Mouse (Mus musculus): ENCODE measurements around the gene Apob. TPM values are rescaled to one million over a fixed set of nuclear protein-coding genes. Genes with fewer than 3 reads are reported as not detected.

Gene Apob
- total and polyA plus RNA-seq, 3 experiments, result 0.08 TPM; not detected in 2

DNA sequence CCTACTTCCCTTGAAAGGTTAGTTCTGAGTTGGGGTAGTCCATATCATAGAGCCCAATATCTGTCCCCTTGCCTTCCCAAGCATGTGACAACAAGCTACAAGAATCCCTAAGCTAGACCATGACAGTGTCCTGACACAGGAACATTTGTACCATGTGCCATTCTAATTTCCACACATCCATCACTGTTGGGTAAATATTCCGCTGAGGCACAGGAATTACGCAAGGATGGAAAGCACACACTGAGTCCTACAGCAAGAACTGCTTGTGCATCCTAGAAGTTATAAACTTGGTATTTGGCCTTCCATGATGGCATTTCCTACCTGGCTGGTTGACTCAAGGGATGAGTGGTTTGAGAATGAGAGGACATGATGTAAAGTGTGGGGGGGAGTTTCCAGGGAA lies 69.6 kb downstream of the Apob start:
- no peak overlapping the region for H3K9ac ChIP-seq (ENCODE audit: low read depth, low read length)
- H3K79me2 ChIP-seq (replicated peaks; ENCODE audit: control insufficient read depth, insufficient read depth, low read length), result no peaks in the 10 kb centered on the region
- no peak for DNase-seq
- no peaks in the 10 kb centered on the region; the same call in 1 of the 2 replicates for H3K4me1 ChIP-seq (ENCODE audit: control insufficient read depth, insufficient read depth, low read length)
- no peaks in the 10 kb centered on the region for H3K27me3 ChIP-seq (ENCODE audit: control insufficient read depth, insufficient read depth, low read length)
- intact Hi-C loops (cut with DNase I), result no loop called here
- no peaks in the 10 kb centered on the region for H3K36me3 ChIP-seq (ENCODE audit: control insufficient read depth, insufficient read depth, low read length)
- no peak overlapping the region for H3K27ac ChIP-seq
- TF ChIP-seq POLR2A (IDR thresholded peaks at IDR 0.05; ENCODE audit: insufficient read depth, low read depth, low read length) (no peak), EP300 (IDR thresholded peaks at IDR 0.05; ENCODE audit: insufficient read depth, low read depth, low read length) (no peak), CTCF (IDR thresholded peaks at IDR 0.05) (no peak)
- no peak overlapping the region for H3K4me3 ChIP-seq
- 94% methylated on average over 2 of the region's 2 CpGs for WGBS

GRCm38 (mm10) chr12:8047789-8048309 lies 70.4 kb downstream of the Apob start:
- Histone ChIP-seq H3K79me2 (replicated peaks; ENCODE audit: control insufficient read depth, insufficient read depth, low read length) (no peaks in the 10 kb centered on the region), H3K9ac (ENCODE audit: low read depth, low read length) (no peak overlapping the region), H3K4me3 (no peak overlapping the region), H3K4me1 (ENCODE audit: control insufficient read depth, insufficient read depth, low read length) (no peaks in the 10 kb centered on the region; the same call in 1 of the 2 replicates), H3K36me3 (ENCODE audit: control insufficient read depth, insufficient read depth, low read length) (no peaks in the 10 kb centered on the region), H3K27me3 (ENCODE audit: control insufficient read depth, insufficient read depth, low read length) (no peaks in the 10 kb centered on the region), H3K27ac (no peak overlapping the region)
- DNase-seq, result no peak
- TF ChIP-seq POLR2A (IDR thresholded peaks at IDR 0.05; ENCODE audit: insufficient read depth, low read depth, low read length), result no peak
- intact Hi-C loops (cut with DNase I), result no loop called here
- 46% methylated on average over 1 of the region's 1 CpGs for WGBS

DNA sequence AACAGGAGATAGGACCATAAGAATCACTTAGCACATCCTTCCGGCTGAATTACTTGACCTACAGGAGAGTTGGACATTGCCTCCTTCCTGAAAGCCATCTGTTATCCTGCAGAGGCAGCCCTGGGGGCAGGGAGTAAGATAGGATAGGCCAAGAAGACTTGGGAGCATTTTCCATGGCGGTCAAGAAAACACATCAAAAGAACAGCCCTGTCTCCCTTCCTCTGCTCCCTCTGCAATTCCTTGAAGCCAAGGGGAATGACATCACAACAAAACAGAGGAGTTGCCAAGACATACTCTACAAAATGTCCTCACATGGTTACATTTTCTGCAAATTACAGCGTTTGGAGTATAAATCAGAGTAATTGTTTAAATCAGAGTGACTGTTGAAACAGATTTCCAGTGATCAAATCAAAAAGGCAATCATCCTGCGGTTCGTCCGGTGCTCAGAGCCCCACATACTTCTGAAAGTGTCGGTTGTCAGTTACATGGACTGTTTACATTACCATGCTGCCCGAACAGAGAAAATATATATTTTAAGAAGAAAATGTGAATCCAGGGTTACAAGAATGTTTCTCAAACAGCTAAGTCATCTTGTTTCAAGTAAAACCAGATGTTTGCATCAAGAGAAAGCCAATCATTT lies 78.7 kb downstream of the Apob start:
- Histone ChIP-seq H3K27ac (no peak overlapping the region), H3K4me3 (no peak overlapping the region), H3K36me3 (ENCODE audit: control insufficient read depth, insufficient read depth, low read length) (no peaks in the 10 kb centered on the region), H3K79me2 (replicated peaks; ENCODE audit: control insufficient read depth, insufficient read depth, low read length) (no peaks in the 10 kb centered on the region), H3K4me1 (ENCODE audit: control insufficient read depth, insufficient read depth, low read length) (no peaks in the 10 kb centered on the region), H3K9ac (ENCODE audit: low read depth, low read length) (no peak overlapping the region), H3K27me3 (ENCODE audit: control insufficient read depth, insufficient read depth, low read length) (no peaks in the 10 kb centered on the region)
- no peak for TF ChIP-seq EP300 (IDR thresholded peaks at IDR 0.05; ENCODE audit: insufficient read depth, low read depth, low read length)
- TF ChIP-seq POLR2A (IDR thresholded peaks at IDR 0.05; ENCODE audit: insufficient read depth, low read depth, low read length), result no peak
- no peak for TF ChIP-seq CTCF (IDR thresholded peaks at IDR 0.05)
- no peak for DNase-seq
- 73% methylated on average over 8 of the region's 8 CpGs for WGBS
- intact Hi-C loops (cut with DNase I), result no loop called here

DNA sequence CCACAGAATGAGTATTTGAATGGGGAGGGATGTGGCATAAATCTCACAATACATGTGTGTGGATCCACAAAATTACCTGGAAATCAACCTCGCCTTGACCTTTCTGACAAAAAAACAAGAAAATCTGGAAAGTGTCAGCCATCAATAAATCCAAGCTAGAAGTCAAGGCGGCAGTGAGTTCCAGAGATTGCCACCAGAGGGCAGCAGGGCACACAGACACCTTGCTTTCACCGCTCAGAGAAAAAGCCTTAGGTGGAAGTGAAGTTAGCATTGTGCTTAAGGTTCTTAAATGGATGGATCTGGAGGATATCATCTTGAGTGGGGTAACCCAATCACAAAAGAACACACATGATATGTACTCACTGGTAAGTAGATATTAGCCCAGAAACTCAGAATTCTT lies 82.1 kb downstream of the Apob start:
- intact Hi-C loops (cut with DNase I), result loop anchor here (1.0 kb wide), 2 partner anchors 173 to 247 kb away; no protein-coding TSS in a partner anchor
- no peaks in the 10 kb centered on the region for H3K4me1 ChIP-seq (ENCODE audit: control insufficient read depth, insufficient read depth, low read length)
- DNase-seq, result peak; percentile 40 to 71
- H3K27me3 ChIP-seq (ENCODE audit: control insufficient read depth, insufficient read depth, low read length), result no peaks in the 10 kb centered on the region
- H3K4me3 ChIP-seq, result no peak overlapping the region
- H3K9ac ChIP-seq (ENCODE audit: low read depth, low read length), result no peak overlapping the region
- no peak overlapping the region for H3K27ac ChIP-seq
- no peaks in the 10 kb centered on the region for H3K36me3 ChIP-seq (ENCODE audit: control insufficient read depth, insufficient read depth, low read length)
- WGBS, result 9% methylated on average over 3 of the region's 3 CpGs
- no peak for TF ChIP-seq POLR2A (IDR thresholded peaks at IDR 0.05; ENCODE audit: insufficient read depth, low read depth, low read length)
- TF ChIP-seq EP300 (IDR thresholded peaks at IDR 0.05; ENCODE audit: insufficient read depth, low read depth, low read length), result peak; percentile 61; the same call in 1 of the 2 replicates
- peak; percentile 92 for TF ChIP-seq CTCF (IDR thresholded peaks at IDR 0.05)
- no peaks in the 10 kb centered on the region for H3K79me2 ChIP-seq (replicated peaks; ENCODE audit: control insufficient read depth, insufficient read depth, low read length)

DNA sequence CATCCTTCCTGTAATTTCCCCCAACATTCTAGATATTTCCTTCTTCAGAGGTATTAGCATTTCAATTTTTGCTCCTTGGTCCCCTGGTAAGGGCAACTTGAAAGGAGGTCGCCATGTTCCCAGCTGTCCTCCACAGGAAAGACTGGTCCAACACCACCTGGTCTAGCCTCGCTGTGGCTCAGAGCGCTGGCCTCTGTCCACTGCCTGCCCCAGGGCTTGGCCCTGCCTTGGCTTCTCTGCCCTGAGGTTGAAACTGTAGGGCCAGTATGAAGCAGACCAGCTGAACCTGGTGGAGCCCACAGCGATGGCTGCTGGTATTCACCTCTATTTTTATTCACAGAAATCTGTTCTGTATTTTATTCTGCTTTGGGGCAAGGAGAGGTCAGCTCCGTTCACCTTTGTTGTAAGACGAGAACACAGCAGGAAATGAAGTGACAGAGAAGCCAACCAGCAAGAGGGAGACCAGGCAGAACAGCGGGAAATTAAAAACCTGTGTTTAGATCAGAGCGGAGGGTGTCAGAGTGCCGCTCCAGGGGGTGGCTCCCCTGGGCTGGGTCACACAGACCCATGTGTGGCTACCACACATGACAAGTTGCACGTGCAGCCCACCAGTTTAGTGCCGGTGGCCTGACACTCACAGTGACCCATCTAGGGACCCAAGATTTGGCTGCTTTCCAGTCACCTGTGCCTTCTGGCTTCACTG lies 86.1 kb downstream of the Apob start:
- no peak for DNase-seq
- Histone ChIP-seq H3K9ac (ENCODE audit: low read depth, low read length) (no peak overlapping the region), H3K4me3 (no peak overlapping the region), H3K27ac (no peak overlapping the region), H3K36me3 (ENCODE audit: control insufficient read depth, insufficient read depth, low read length) (no peaks in the 10 kb centered on the region), H3K79me2 (replicated peaks; ENCODE audit: control insufficient read depth, insufficient read depth, low read length) (no peaks in the 10 kb centered on the region), H3K4me1 (ENCODE audit: control insufficient read depth, insufficient read depth, low read length) (no peaks in the 10 kb centered on the region), H3K27me3 (ENCODE audit: control insufficient read depth, insufficient read depth, low read length) (no peaks in the 10 kb centered on the region)
- intact Hi-C loops (cut with DNase I), result no loop called here
- WGBS, result 70% methylated on average over 11 of the region's 11 CpGs
- TF ChIP-seq EP300 (IDR thresholded peaks at IDR 0.05; ENCODE audit: insufficient read depth, low read depth, low read length) (no peak), POLR2A (IDR thresholded peaks at IDR 0.05; ENCODE audit: insufficient read depth, low read depth, low read length) (no peak), CTCF (IDR thresholded peaks at IDR 0.05) (no peak)

Other genes with a start within 250 kb of the Apob start
- 10 to 100 TPM; 25.1 to 31.0 TPM for gene Ldah, start 230.5 kb downstream of the Apob start, total RNA-seq (2021)
- gene Ldah, start 230.5 kb downstream of the Apob start, polyA plus RNA-seq (2012; rRNA removed), result 26.1 and 54.6 TPM in 2 replicates

Data from heart, adult 2 months (tissue).